Mouse (Mus musculus): Measurements from ENCODE around the gene Arl4d. TPM values are rescaled to one million over a fixed set of nuclear protein-coding genes. Genes with fewer than 3 reads are reported as not detected.

Gene Arl4d
- total and polyA plus RNA-seq, 3 experiments: 0.59 to 1.2 (median 0.81) TPM

- dilution Hi-C loops (cut with MboI; ENCODE audit: extremely low pct_ligation_motif_present, extremely low pct_unique_long_range_greater_than_20kb, low sequenced_read_pairs) (no loop called here), in situ Hi-C loops (cut with MboI; ENCODE audit: low pct_ligation_motif_present, low pct_unique_long_range_greater_than_20kb, low sequenced_read_pairs) (no loop called here)
- no peaks in the 10 kb centered on the region for H3K36me3 ChIP-seq (replicated peaks in 1 of 2; ENCODE audit: control insufficient read depth in 1 of 2, insufficient read depth in 1 of 2, low read length in 1 of 2)
- no peak overlapping the region for H3K27ac ChIP-seq (ENCODE audit: insufficient read depth, low read depth)
- H3K79me2 ChIP-seq (replicated peaks; ENCODE audit: control insufficient read depth, extremely low read depth, insufficient read depth, poor library complexity, severe bottlenecking): no peaks in the 10 kb centered on the region
- TF ChIP-seq MAFK (IDR thresholded peaks at IDR 0.05; ENCODE audit: insufficient replicate concordance, low read length) (no peak), NRF1 (IDR thresholded peaks at IDR 0.05; ENCODE audit: low read depth, low read length) (no peak), CHD1 (IDR thresholded peaks at IDR 0.05; ENCODE audit: low read depth, low read length) (no peak), MYC (IDR thresholded peaks at IDR 0.05; ENCODE audit: low read depth, low read length) (no peak), ETS1 (conservative IDR thresholded peaks at IDR 0.05; ENCODE audit: low read depth, low read length) (no peak), USF2 (conservative IDR thresholded peaks at IDR 0.05; ENCODE audit: low read depth, low read length) (no peak), RCOR1 (conservative IDR thresholded peaks at IDR 0.05; ENCODE audit: low read depth, low read length) (no peak), KAT2A (IDR thresholded peaks at IDR 0.05; ENCODE audit: insufficient replicate concordance, low read length) (no peak), ZMIZ1 (IDR thresholded peaks at IDR 0.05; ENCODE audit: low read depth, low read length) (no peak), GABPA (IDR thresholded peaks at IDR 0.05; ENCODE audit: insufficient replicate concordance, low read depth, low read length) (no peak), ZKSCAN1 (IDR thresholded peaks at IDR 0.05; ENCODE audit: borderline replicate concordance, low read depth, low read length) (no peak), IRF4 (IDR thresholded peaks at IDR 0.05; ENCODE audit: low read depth, low read length) (no peak), USF1 (IDR thresholded peaks at IDR 0.05; ENCODE audit: low read depth, low read length) (no peak), TBP (conservative IDR thresholded peaks at IDR 0.05; ENCODE audit: low read depth, low read length) (no peak)
- H3K27me3 ChIP-seq (replicated peaks): peaks cover 43% of the 10 kb centered on the region
- peaks cover 0 to 7% of the 10 kb centered on the region in 2 experiments; a peak in 2 of 4 replicates for H3K4me1 ChIP-seq (ENCODE audit: control insufficient read depth in 1 of 2, insufficient read depth in 2 of 2)
- no peak for DNase-seq (ENCODE audit: extremely low read depth)
- no peaks in the 10 kb centered on the region for H3K9me3 ChIP-seq (replicated peaks; ENCODE audit: low read length)
- H3K4me3 ChIP-seq (replicated peaks in 1 of 3; ENCODE audit: low read depth in 2 of 3, low read length in 2 of 3, poor library complexity in 1 of 3): no peak overlapping the region
- H3K4me2 ChIP-seq (ENCODE audit: insufficient read depth, low read depth, poor library complexity, severe bottlenecking): no peak overlapping the region
- H3K9ac ChIP-seq (ENCODE audit: insufficient read depth, low read depth): no peak overlapping the region
Measured at GRCm38 (mm10) chr11:101704081-101704480, 38.7 kb downstream of the Arl4d start.

DNA sequence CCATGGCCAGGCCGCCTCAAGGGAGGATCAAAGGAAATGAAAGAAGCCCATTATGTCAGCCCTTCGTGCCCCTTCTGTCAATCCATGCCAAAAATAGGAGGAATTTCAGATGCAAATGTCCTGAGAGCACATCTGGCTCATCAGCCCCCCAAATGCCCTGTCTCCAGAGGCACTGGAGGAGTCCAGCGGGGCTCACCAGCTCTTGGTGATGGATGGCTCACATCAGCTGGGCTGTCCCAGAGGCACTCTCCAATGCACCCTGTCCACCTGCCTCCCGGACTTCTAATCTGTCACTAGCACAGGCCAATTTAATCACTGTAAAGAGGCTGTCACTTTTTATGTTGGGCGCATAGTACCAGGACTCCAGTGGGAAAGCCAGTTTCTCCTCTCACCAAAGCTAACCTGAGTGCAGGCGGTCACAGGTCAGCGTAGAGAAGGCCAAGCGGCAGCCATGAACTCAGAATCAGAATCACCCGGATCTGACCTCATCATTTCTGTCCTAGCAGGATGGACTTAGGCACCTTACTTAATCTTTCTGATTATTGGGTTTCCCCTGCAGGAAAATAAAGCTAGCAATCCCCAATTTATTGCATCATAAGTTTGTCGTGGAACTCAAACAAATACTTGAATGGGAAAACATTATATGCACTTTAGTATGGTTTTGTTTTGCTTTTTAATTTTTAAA, 41.6 kb downstream of the Arl4d start:
- H3K4me1 ChIP-seq (ENCODE audit: control insufficient read depth in 1 of 2, insufficient read depth in 2 of 2): peaks cover 0 to 10% of the 10 kb centered on the region in 2 experiments; a peak in 2 of 4 replicates
- no peak overlapping the region for H3K27ac ChIP-seq (ENCODE audit: insufficient read depth, low read depth)
- H3K79me2 ChIP-seq (replicated peaks; ENCODE audit: control insufficient read depth, extremely low read depth, insufficient read depth, poor library complexity, severe bottlenecking): no peaks in the 10 kb centered on the region
- no peak for DNase-seq (ENCODE audit: extremely low read depth)
- H3K27me3 ChIP-seq (replicated peaks): peaks cover 26% of the 10 kb centered on the region
- no peak overlapping the region for H3K4me3 ChIP-seq (replicated peaks in 1 of 3; ENCODE audit: low read depth in 2 of 3, low read length in 2 of 3, poor library complexity in 1 of 3)
- TF ChIP-seq BHLHE40 (IDR thresholded peaks at IDR 0.05; ENCODE audit: low read depth, low read length) (no peak), USF1 (IDR thresholded peaks at IDR 0.05; ENCODE audit: low read depth, low read length) (no peak), ETS1 (conservative IDR thresholded peaks at IDR 0.05; ENCODE audit: low read depth, low read length) (no peak), POLR2AphosphoS2 (IDR thresholded peaks at IDR 0.05; ENCODE audit: low read depth, low read length) (no peak), CTCF (conservative IDR thresholded peaks at IDR 0.05 in 1 of 2, IDR thresholded peaks at IDR 0.05 in 1 of 2; ENCODE audit: low read depth in 2 of 2, low read length in 2 of 2) (no peak), MAZ (IDR thresholded peaks at IDR 0.05; ENCODE audit: low read depth, low read length) (no peak)
- dilution Hi-C loops (cut with MboI; ENCODE audit: extremely low pct_ligation_motif_present, extremely low pct_unique_long_range_greater_than_20kb, low sequenced_read_pairs): no loop called here
- H3K4me2 ChIP-seq (ENCODE audit: insufficient read depth, low read depth, poor library complexity, severe bottlenecking): no peak overlapping the region
- H3K36me3 ChIP-seq (replicated peaks in 1 of 2; ENCODE audit: control insufficient read depth in 1 of 2, insufficient read depth in 1 of 2, low read length in 1 of 2): no peaks in the 10 kb centered on the region
- H3K9me3 ChIP-seq (replicated peaks; ENCODE audit: low read length): no peaks in the 10 kb centered on the region
- in situ Hi-C loops (cut with MboI; ENCODE audit: low pct_ligation_motif_present, low pct_unique_long_range_greater_than_20kb, low sequenced_read_pairs): no loop called here
- H3K9ac ChIP-seq (ENCODE audit: insufficient read depth, low read depth): no peak overlapping the region

Data from CH12.LX (cell line).